Mouse (Mus musculus): Measurements from ENCODE around the gene Olfr522.

Gene Olfr522

DNA sequence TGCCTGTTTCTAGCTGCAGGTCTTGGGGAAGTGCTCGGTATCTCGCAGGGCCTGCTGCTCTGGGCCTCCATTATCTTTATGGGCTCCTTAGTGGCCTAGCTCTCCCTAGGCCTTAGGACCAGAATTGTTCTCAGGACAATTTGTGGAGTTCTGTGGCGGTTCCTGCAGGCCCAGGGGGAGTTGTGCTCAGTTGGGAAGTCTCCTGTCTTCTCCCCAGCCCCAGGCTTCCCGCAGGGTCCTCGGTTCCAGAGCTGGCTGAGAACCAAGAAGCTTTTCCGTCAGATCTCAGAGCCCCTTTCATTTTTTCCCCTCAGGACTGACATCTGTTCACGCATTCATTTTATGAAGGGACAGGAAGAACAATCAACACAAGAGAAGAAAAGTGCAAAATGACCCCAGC is at the start of gene Olfr522:
Gene Olfr522 (minus strand): TSS at position 101 of the 400 bp plus-strand sequence.
- DNase-seq (ENCODE audit: extremely low read depth, insufficient read length, low spot score), result no peak

DNA sequence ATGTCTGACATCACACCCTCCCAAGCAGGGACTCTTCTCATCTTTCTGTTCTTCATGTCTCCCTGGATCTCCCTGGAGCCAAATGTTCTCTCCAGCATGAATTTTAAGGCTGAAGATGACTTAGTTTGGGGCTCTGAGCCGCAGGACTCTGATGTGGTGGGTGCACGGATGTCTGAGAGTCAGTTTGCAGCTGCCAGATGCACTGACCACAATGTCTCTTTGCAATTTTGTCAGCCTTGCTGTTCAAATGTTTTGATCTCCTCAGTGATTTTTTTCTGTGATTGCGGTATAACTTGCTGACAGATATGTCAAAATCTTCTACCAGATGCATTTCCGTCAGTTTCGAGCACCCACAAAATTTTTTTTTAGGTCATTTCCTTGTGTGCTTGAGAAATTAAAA is 49.3 kb upstream of the Olfr522 start:
- DNase-seq (ENCODE audit: extremely low read depth, insufficient read length, low spot score), result no peak

DNA sequence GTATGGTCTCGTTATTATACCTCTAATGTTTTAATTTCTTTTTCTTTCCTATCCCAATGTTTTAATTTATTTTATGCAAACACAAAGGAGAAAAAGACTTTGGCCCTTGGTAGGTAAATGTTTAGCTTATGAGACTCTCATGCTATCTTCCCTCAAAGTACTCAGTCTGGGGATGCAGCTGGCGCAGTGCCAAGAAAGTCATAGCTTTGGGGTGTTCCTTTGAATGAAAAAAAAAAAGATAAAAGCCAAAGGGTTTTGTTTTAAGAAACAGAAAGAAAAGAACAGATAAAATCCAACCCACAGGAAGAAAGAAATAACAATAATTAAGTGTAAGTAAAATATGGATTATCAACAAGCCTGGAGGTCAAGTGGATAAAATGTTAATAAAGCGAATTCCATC is 44.1 kb upstream of the Olfr522 start:
- no peak for DNase-seq (ENCODE audit: extremely low read depth, insufficient read length, low spot score)

GRCm38 (mm10) chr7:140208153-140208552 is 43.6 kb upstream of the Olfr522 start:
- no peak for DNase-seq (ENCODE audit: extremely low read depth, insufficient read length, low spot score)

DNA sequence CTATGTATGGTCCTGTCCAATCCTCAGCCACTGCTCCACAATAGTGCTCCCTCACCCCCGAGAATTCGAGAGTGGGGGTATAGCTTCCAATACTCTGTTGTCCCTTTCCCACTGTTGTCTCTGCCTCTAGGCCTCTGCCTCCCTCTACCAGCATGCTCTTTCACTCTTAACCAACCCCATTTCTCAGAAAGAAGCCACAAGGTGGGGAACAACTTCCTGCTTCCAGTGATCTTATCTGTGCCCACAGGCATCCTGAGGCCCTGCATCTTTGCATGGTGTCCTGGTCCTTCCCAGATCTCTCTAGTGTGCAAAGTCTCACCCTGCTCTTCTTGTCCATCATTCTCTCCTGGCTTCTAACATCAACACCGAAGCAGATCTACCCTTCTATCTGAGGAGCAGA is 42.3 kb upstream of the Olfr522 start:
- DNase-seq (ENCODE audit: extremely low read depth, insufficient read length, low spot score), result no peak

DNA sequence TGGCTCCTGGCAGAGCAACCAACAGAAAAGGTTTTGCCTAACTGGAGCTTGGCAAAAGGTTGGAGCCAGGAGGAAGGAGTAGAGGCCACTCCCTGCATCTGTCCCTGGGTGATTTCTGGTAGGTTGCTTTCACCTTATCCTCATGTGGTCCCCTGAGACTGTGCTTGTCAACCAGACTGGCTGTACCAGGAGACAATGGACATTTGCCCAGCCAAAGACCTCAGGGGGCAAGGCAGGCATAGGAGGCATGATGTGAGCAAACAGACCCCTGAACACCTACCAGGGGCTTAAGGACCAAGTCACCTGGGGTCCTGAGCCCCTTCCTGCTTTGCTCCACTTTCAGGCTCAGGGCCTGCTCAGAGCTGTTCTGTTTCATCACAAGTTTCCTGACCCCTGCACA is 41.3 kb upstream of the Olfr522 start, which contains the start of gene Olfr524:
Gene Olfr524 (minus strand): TSS at position 101 of the 400 bp plus-strand sequence.
- DNase-seq (ENCODE audit: extremely low read depth, insufficient read length, low spot score), result no peak

GRCm38 (mm10) chr7:140201090-140201489 is 36.5 kb upstream of the Olfr522 start:
- DNase-seq (ENCODE audit: extremely low read depth, insufficient read length, low spot score), result no peak

- DNase-seq (ENCODE audit: extremely low read depth, insufficient read length, low spot score), result no peak
These were observed 31.4 kb upstream of the Olfr522 start for GRCm38 (mm10) chr7:140196002-140196401.

GRCm38 (mm10) chr7:140194031-140194430 is 29.5 kb upstream of the Olfr522 start:
- no peak for DNase-seq (ENCODE audit: extremely low read depth, insufficient read length, low spot score)

GRCm38 (mm10) chr7:140192851-140193250 is 28.3 kb upstream of the Olfr522 start:
- no peak for DNase-seq (ENCODE audit: extremely low read depth, insufficient read length, low spot score)

DNA sequence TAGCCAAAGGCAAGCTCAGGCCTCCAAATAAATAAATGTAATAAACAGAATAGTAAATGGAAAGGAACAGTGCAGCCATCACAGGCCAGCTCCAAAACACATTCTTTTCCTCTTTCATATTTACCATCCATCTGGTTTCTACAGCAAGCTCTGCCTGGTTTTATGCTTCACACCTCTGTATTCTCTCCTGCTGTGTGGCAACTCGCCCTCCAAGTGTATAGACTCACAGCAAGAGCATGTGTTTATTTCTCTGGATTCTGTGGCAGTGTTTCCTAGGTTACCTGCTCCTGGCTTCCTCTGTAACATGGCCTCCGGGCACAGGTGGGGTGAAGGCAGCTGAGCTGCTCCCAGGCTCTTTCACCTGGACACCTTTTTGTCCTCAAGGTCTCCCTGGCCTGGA is 27.9 kb upstream of the Olfr522 start:
- no peak for DNase-seq (ENCODE audit: extremely low read depth, insufficient read length, low spot score)

- DNase-seq (ENCODE audit: extremely low read depth, insufficient read length, low spot score), result no peak
These were observed 25.9 kb upstream of the Olfr522 start for GRCm38 (mm10) chr7:140190435-140190834.

DNA sequence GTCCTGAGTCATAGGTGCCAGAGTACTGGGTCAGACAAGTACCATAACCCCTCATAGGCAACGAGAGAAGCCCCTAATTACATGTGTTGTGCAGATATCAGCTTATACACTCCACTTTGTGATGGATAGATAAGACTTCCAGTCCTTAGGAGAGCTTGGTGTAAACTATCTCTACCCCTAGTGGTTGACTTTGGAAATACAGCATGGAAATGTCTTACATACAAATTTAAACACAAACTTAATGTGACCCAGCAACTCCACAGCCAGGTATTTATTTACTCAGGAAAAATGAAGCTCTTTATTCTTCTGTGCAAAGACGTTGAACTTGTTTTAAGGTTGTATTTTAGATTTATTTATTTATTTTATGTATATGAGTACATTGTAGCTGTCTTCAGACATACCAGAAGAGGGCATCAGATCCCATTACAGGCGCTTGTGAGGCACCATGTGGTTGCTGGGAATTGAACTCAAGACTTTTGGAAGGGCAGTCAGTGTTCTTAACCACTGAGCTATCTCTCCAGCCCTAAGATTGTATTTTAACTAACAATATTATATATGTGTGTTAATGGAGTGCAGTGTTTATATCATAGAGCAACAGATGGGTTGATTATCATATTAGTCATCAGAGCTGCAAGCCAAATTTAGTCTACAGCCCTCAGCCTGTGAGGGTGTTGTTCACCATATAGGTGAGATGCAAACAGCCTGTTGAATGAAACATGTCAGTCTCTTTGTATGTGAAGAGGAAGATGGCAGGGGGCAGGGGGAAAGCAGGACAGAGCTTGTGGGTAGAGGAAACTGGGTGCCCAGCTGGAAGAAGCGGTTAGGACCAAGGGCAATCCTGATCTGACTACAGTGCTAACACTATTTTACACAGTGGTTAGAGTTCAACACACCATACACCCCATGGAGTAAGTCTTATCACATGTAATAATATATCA is 24.1 kb upstream of the Olfr522 start:
- no peak for DNase-seq (ENCODE audit: extremely low read depth, insufficient read length, low spot score)

GRCm38 (mm10) chr7:140187721-140188390 is 23.3 kb upstream of the Olfr522 start:
- no peak for DNase-seq (ENCODE audit: extremely low read depth, insufficient read length, low spot score)

- DNase-seq (ENCODE audit: extremely low read depth, insufficient read length, low spot score), result no peak
These were observed 22.4 kb upstream of the Olfr522 start for GRCm38 (mm10) chr7:140186646-140187620.

- DNase-seq (ENCODE audit: extremely low read depth, insufficient read length, low spot score), result no peak
These were observed 19.6 kb upstream of the Olfr522 start for GRCm38 (mm10) chr7:140184206-140184605.

- DNase-seq (ENCODE audit: extremely low read depth, insufficient read length, low spot score), result no peak
These were observed 16.1 kb upstream of the Olfr522 start for GRCm38 (mm10) chr7:140180692-140181091.

GRCm38 (mm10) chr7:140179176-140179575 is 14.6 kb upstream of the Olfr522 start:
- DNase-seq (ENCODE audit: extremely low read depth, insufficient read length, low spot score), result no peak

DNA sequence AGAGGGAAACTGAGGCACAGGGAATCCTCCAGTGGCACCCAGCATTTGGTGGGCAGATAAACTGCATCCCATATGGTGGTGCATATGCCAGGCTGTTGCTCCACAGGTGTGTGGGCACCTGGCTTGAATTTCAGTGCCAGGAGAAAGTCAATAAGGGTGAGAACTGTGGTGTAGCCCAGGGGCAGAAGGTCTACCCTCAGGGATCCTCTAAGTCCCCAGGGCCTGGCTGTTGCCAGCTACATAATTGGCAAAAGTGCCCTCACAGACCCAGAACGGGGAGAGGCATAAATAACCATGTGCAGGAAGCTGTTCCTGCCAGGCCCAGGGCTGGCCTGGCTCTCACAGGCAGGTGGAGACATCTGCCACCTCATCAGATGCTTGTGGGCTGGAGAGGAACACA is 8.4 kb upstream of the Olfr522 start, which contains the start of gene Olfr523:
Gene Olfr523 (plus strand): TSS at position 282 of the 400 bp plus-strand sequence.
- no peak for DNase-seq (ENCODE audit: extremely low read depth, insufficient read length, low spot score)

GRCm38 (mm10) chr7:140170863-140171262 is 6.3 kb upstream of the Olfr522 start:
- no peak for DNase-seq (ENCODE audit: extremely low read depth, insufficient read length, low spot score)

All from 3134 (cell line).